Mouse (Mus musculus): ENCODE measurements at regions not wholly inside any gene's neighbourhood (a gene's known extent, or its start where the extent isn't known, plus 50 kb on each side); places are given as distances from the start of the nearest gene placed in this dataset.

GRCm38 (mm10) chr4:75529607-75530006, 251.5 kb upstream of the Dmac1 start:
- WGBS = 85% methylated on average over 2 of the region's 2 CpGs
- Histone ChIP-seq H3K27me3 (ENCODE audit: insufficient read depth, poor library complexity, severe bottlenecking) (no peaks in the 10 kb centered on the region), H3K4me1 (replicated peaks) (no peaks in the 10 kb centered on the region), H3K27ac (no peak overlapping the region), H3K9me3 (no peaks in the 10 kb centered on the region), H3K36me3 (no peaks in the 10 kb centered on the region), H3K4me3 (no peak overlapping the region)
- no peak for DNase-seq (ENCODE audit: low spot score)

GRCm38 (mm10) chr4:75517459-75518158, 239.5 kb upstream of the Dmac1 start:
- Histone ChIP-seq H3K27ac (no peak overlapping the region), H3K36me3 (no peaks in the 10 kb centered on the region), H3K4me3 (no peak overlapping the region), H3K4me1 (replicated peaks) (no peaks in the 10 kb centered on the region), H3K9me3 (no peaks in the 10 kb centered on the region), H3K27me3 (ENCODE audit: insufficient read depth, poor library complexity, severe bottlenecking) (no peaks in the 10 kb centered on the region)
- no peak for DNase-seq (ENCODE audit: low spot score)
- WGBS = 89% methylated on average over 3 of the region's 3 CpGs

All from hindbrain, embryonic 10.5 days (tissue).